Mouse (Mus musculus) lung, embryonic 16.5 days (tissue): ENCODE measurements around the gene Ppm1m. TPM values are rescaled to one million over a fixed set of nuclear protein-coding genes. Genes with fewer than 3 reads are reported as not detected.
A peak's percentile ranks its signal among the peaks of the same experiment; 100 is the strongest.

Experiments used
- ATAC-seq: fragments of 200-750 bp; cut with Nextera tagmentation; 2 replicates; pipeline ENCODE4 v1.8.0; 2017; ENCODE audit warnings: low read depth, mild to moderate bottlenecking, moderate library complexity
- H3K27ac ChIP-seq: fragments of 300-500 bp; sonication (generic); 2 replicates; pipeline ENCODE4 v1.5.1; 2014; ENCODE audit warnings: mild to moderate bottlenecking, control low read depth, low read length
- H3K27me3 ChIP-seq: fragments of 300-500 bp; sonication (generic); 2 replicates; pipeline ENCODE4 v1.6.1; 2014; ENCODE audit warnings: low read depth, low read length, mixed read lengths; ENCODE audit not compliant: control insufficient read depth, insufficient read depth
- H3K36me3 ChIP-seq: fragments of 300-500 bp; sonication (generic); 2 replicates; pipeline ENCODE4 v1.6.1; 2014; ENCODE audit warnings: low read length; ENCODE audit not compliant: control insufficient read depth, insufficient read depth
- H3K4me1 ChIP-seq: fragments of 300-500 bp; sonication (generic); replicated peaks from 2 replicates; pipeline ENCODE4 v1.6.1; 2014; ENCODE audit warnings: low read length, mixed read lengths; ENCODE audit not compliant: control insufficient read depth, insufficient read depth
- H3K4me2 ChIP-seq: fragments of 300-500 bp; sonication (generic); 2 replicates; pipeline ENCODE4 v1.6.1; 2014; ENCODE audit warnings: low read depth, low read length, control low read depth
- H3K4me3 ChIP-seq: fragments of 300-500 bp; sonication (generic); 2 replicates; pipeline ENCODE4 v1.5.1; 2014; ENCODE audit warnings: mild to moderate bottlenecking, low read length, control low read depth
- H3K9ac ChIP-seq: fragments of 300-500 bp; sonication (generic); 2 replicates; pipeline ENCODE4 v1.6.1; 2014; ENCODE audit warnings: low read length, control low read depth
- H3K9me3 ChIP-seq: fragments of 300-500 bp; sonication (generic); 2 replicates; pipeline ENCODE4 v1.6.1; 2016; ENCODE audit warnings: low read length; ENCODE audit not compliant: control insufficient read depth
- WGBS: fragments of 180-500 bp; shearing (Covaris S2); extraction: QIAGEN DNeasy Blood & Tissue Kit; methylation state at CpG from one replicate; pipeline ENCODE4 v1.1.7; 2014; 5-methylcytosine and 5-hydroxymethylcytosine counted together
- polyA plus RNA-seq: library from polyadenylated mRNA; unstranded; fragments of >200 nt; fragmentation: Nextera tagmentation; extraction: Ambion mirVana; gene quantifications from 2 replicates; pipeline ENCODE4 v1.2.1, GENCODE M21; 2015

The Ppm1m gene
- polyA plus RNA-seq, 1 experiment from 2014 or later: 53.1 TPM

DNA sequence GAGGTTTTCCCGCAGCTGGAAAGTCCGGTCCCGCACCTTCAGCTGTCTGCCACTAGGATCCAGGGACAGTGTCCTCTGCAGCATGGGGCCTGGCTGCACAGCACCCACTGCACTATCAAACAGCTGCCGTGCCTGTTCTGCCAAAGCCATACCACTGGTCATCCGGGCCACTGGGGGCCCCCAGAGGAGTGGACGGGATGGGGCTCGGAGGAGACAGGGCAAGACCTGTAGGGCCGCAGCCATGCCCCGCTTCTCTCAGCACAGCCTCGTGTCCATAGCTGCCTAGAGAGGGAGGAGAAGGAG, 42.0 kb downstream of the Ppm1m start:
- WGBS: 85% methylated on average over 10 of the region's 10 CpGs
- no peaks in the 10 kb centered on the region for H3K27me3 ChIP-seq
- H3K9me3 ChIP-seq: no peaks in the 10 kb centered on the region
- ATAC-seq: no peak
- no peak overlapping the region for H3K4me3 ChIP-seq
- no peak overlapping the region for H3K9ac ChIP-seq
- H3K27ac ChIP-seq: no peak overlapping the region
- no peak overlapping the region for H3K4me2 ChIP-seq
- H3K36me3 ChIP-seq: no peaks in the 10 kb centered on the region
- 0 out of 2 replicates have a peak, but pooled peaks cover 3% of the 10 kb centered on the region for H3K4me1 ChIP-seq

DNA sequence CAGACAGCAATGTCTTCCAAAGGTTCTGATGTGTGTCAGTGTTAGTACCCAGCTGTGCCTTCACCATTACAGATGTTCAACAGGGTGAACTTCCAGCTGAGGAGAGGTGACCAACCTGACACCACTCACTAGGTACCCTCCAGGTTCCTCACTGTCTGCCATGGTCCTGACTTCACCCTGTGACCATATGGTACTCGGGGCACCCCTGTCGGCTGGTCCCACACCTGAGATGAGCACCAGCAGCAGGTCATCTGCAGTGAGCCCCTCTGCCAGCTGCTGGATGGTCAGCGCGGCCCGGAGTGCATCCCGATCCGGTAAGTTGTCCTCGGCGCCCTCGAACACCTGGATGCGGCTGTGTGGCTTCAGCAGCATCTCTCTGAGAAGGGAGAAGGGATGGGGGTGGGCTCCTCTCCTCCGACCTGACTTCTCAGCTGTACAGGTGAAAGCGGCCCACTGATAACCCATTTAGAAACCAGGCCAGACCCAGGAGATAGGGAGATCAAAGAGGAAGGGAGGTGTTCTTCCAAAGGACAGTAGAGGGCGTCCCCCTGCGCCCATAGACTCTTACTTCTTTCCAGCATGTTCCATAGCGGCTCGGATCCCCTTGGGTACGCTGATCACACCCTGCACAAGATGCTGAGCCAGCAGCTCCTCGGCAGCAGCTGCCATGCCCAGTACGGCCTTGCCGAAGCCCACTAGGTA, 42.5 kb downstream of the Ppm1m start:
- no peak overlapping the region for H3K27ac ChIP-seq
- H3K27me3 ChIP-seq: no peaks in the 10 kb centered on the region
- no peaks in the 10 kb centered on the region for H3K9me3 ChIP-seq
- no peak overlapping the region for H3K9ac ChIP-seq
- H3K4me2 ChIP-seq: no peak overlapping the region
- 0 out of 2 replicates have a peak, but pooled peaks cover 3% of the 10 kb centered on the region for H3K4me1 ChIP-seq
- 77% methylated on average over 21 of the region's 21 CpGs for WGBS
- ATAC-seq: no peak
- H3K4me3 ChIP-seq: no peak overlapping the region
- H3K36me3 ChIP-seq: no peaks in the 10 kb centered on the region

DNA sequence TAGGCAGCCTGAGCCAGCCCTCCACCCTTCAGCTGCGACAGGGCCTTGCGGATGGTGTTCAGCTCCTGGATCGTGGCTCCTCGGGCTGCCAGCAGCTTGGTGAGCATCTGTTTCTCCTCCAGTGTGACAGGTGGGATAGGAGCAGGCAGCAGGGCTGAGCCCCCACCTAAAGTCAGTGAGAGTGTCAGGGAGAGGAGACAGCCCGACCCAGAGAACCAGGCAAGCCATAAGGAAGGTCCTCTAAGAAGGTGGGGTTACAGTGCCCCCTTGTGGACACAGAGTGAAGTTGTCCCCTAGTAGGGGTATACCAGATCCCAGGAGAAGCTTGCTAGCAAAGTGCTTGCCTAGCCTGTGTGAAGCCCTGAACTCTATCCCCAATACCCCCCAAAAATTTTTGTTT, 43.1 kb downstream of the Ppm1m start:
- Histone ChIP-seq H3K4me1 (0 out of 2 replicates have a peak, but pooled peaks cover 3% of the 10 kb centered on the region), H3K27ac (no peak overlapping the region), H3K4me3 (no peak overlapping the region), H3K4me2 (no peak overlapping the region), H3K36me3 (no peaks in the 10 kb centered on the region), H3K27me3 (no peaks in the 10 kb centered on the region), H3K9me3 (no peaks in the 10 kb centered on the region), H3K9ac (no peak overlapping the region)
- no peak for ATAC-seq
- 43% methylated on average over 5 of the region's 5 CpGs for WGBS

DNA sequence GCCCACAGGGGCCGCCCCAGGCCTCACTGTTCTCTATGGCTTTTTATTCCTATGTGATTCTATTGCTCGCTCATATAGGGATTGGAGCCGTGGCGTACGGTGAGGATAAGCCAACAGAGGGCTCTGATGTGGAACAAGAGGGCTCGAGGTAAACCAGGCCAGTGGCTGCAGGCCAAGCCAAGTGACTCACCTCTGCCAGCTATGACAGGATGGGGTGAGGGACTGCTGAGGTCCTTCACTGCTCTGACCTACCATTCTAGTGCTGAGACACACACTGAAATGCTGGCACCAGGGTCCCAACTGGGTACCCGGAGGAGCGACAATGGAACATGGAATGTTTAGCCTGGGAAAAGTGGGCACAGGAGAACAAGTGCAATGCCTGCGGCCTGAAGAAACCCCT, 45.4 kb downstream of the Ppm1m start:
- Histone ChIP-seq H3K4me1 (no peaks in the 10 kb centered on the region), H3K4me3 (no peak overlapping the region), H3K27ac (no peak overlapping the region), H3K9ac (no peak overlapping the region), H3K4me2 (no peak overlapping the region), H3K9me3 (no peaks in the 10 kb centered on the region), H3K36me3 (no peaks in the 10 kb centered on the region), H3K27me3 (peaks cover 17% of the 10 kb centered on the region)
- 81% methylated on average over 9 of the region's 9 CpGs for WGBS
- ATAC-seq: no peak

DNA sequence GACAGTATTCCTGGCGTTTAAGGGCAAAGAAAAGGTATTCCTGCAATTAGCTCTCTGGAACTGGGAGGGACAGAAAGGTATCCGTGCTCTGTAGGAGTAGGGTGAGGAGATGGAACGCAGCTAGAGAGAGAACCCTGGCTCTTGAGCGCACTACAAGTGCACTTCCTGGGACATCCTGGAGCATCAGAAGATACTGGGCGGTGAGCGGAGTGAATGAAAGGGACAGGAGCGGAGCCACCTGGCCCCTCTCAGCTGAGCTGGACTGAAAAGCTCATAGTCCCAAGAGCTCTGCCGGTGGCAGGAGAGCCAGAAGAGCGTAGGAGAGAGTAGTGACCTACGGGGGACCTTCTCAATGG, 50.2 kb downstream of the Ppm1m start:
- Histone ChIP-seq H3K27me3 (peaks cover 37% of the 10 kb centered on the region), H3K4me1 (0 out of 2 replicates have a peak, but pooled peaks cover 2% of the 10 kb centered on the region), H3K9me3 (no peaks in the 10 kb centered on the region), H3K36me3 (no peaks in the 10 kb centered on the region), H3K9ac (no peak overlapping the region), H3K4me2 (peak overlapping the region; percentile 49), H3K27ac (no peak overlapping the region), H3K4me3 (peak overlapping the region; percentile 29)
- 19% methylated on average over 10 of the region's 10 CpGs for WGBS
- ATAC-seq: no peak

DNA sequence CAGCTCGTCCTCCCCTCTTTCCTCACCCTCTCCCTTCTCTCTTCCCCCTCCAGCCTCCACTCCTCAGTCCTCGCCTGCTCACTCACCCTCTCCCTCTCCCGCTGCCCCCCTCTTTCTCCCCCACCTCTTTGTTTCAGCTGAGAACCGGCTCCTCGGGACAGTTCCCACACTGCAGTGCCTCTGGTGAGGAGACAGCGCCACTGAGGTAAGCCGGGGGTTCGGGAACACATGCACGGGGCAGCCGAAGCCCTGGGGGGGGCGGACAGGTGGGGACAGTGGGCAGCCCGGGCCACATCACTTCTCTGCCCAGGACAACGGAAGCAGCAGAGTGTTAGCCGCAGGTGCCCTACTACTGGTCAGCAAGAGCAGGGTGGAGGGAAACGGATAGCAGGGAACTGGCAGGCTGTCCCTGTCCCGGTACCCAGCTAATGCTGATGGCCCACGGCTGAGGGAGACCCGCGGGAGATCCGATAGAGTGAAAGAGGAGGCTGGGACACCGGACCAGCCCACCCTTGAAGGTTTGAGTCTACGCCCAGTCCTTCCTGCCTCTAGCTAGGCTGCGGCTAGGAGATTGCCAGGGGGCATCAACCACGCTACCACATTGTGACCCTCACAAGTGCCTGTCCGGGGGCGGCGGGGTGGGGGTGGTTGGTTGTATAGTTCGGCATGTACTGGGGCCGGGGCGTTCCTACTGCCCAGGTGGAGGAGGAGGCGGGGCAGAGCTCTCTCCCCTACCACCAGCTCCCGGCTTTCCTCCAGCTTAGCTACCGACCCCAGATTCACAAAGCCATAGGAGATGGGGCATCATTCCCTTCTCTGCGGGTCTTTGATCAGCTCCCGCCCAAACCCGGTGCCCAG, 50.8 kb downstream of the Ppm1m start:
- H3K27me3 ChIP-seq: peaks cover 37% of the 10 kb centered on the region

DNA sequence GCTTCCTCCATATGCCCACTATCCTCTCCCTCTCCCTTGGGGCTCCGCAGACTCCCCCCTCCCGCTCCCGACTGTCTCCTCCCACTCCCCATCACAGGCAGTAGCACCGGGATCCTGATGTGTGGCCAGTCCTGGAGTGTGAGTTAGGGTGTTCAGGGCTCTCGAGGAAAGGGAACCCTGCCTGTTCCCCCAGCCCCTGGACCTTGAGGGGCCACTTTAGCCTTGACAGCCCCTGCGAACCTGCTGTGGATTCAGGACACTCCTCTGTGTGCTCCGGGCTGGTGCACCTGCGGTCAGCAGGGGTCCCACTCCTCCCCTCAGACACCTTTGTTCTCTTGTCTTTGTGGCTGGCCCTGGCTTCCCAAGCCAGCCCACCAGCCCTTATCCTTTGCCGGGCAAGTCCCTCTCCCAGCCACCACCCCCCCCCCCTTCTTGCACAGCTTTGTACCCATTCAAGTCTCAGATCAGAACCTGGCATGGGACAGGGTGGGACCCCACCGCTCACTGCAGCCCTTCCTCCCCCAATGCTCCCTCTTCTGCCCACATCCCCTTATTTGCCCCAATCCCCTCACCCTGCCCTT, 51.6 kb downstream of the Ppm1m start:
- peaks cover 37% of the 10 kb centered on the region for H3K27me3 ChIP-seq
- 2% methylated on average over 10 of the region's 10 CpGs for WGBS
- 0 out of 2 replicates have a peak, but pooled peaks cover 2% of the 10 kb centered on the region for H3K4me1 ChIP-seq
- no peaks in the 10 kb centered on the region for H3K9me3 ChIP-seq
- peak; percentile 16; the same call in 1 of the 2 replicates for ATAC-seq
- no peaks in the 10 kb centered on the region for H3K36me3 ChIP-seq
- peak overlapping the region; percentile 29 for H3K4me3 ChIP-seq
- no peak overlapping the region for H3K9ac ChIP-seq
- H3K4me2 ChIP-seq: peak overlapping the region; percentile 49
- no peak overlapping the region for H3K27ac ChIP-seq

More for the DNA sequence above, 50.8 kb downstream of the Ppm1m start:
- Histone ChIP-seq H3K4me2 (peak overlapping the region; percentile 49), H3K27ac (no peak overlapping the region), H3K4me3 (peak overlapping the region; percentile 29), H3K36me3 (no peaks in the 10 kb centered on the region), H3K4me1 (0 out of 2 replicates have a peak, but pooled peaks cover 2% of the 10 kb centered on the region), H3K9ac (peak overlapping the region; percentile 38), H3K9me3 (no peaks in the 10 kb centered on the region)
- 2% methylated on average over 36 of the region's 36 CpGs for WGBS
- peak; percentile 59 for ATAC-seq

DNA sequence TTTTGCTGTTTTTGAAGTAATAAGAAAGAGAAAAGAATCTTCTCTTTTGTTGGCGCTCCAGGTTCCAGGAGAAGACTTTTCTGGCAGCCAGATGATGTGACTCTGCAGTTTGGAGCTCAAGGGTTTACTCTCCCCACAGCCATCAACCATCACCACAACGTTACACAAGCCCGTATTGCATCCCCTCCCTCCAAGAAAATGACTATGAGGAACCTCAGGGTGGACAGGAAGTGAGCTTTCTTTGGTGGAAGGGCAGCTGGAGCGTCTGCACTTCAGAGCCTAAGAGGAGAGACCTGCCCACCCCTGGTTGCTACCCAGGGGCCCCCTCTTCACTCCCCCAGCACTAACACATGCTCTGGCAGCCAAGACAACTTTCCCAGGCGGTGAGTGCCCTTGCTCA, 52.3 kb downstream of the Ppm1m start:
- H3K36me3 ChIP-seq: no peaks in the 10 kb centered on the region
- ATAC-seq: no peak
- no peak overlapping the region for H3K4me2 ChIP-seq
- 23% methylated on average over 5 of the region's 5 CpGs for WGBS
- no peak overlapping the region for H3K27ac ChIP-seq
- H3K9me3 ChIP-seq: no peaks in the 10 kb centered on the region
- no peak overlapping the region for H3K9ac ChIP-seq
- no peak overlapping the region for H3K4me3 ChIP-seq
- H3K4me1 ChIP-seq: 0 out of 2 replicates have a peak, but pooled peaks cover 2% of the 10 kb centered on the region
- H3K27me3 ChIP-seq: peaks cover 37% of the 10 kb centered on the region

DNA sequence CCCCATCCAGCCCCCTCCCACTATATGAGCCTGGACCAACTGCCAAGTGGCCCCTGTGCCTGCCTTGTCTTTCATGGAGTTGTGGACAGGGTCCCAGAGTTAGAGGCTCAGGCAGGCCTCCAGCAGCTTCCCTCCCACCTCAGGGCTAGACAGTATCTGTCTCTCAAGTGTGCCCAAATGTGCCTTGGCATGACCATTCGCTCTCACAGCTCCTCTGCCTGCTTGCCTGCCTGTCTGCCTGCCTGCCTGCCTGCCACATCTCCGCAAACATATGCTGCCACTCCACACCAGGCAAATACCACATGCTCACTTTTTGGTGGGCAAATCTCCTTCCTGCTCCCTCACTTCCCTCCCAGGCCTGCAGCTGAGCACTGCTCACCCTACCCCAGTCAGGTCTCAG, 54.0 kb downstream of the Ppm1m start:
- no peaks in the 10 kb centered on the region for H3K36me3 ChIP-seq
- H3K27me3 ChIP-seq: peaks cover 35% of the 10 kb centered on the region
- WGBS: 73% methylated on average over 2 of the region's 2 CpGs
- ATAC-seq: no peak
- H3K4me1 ChIP-seq: 0 out of 2 replicates have a peak, but pooled peaks cover 2% of the 10 kb centered on the region
- H3K4me3 ChIP-seq: no peak overlapping the region
- no peak overlapping the region for H3K27ac ChIP-seq
- H3K4me2 ChIP-seq: no peak overlapping the region
- H3K9me3 ChIP-seq: no peaks in the 10 kb centered on the region
- H3K9ac ChIP-seq: no peak overlapping the region
